Mouse (Mus musculus) cerebellum, adult 2 months (tissue): Measurements from ENCODE around the gene Clic4. TPM values are rescaled to one million over a fixed set of nuclear protein-coding genes. Genes with fewer than 3 reads are reported as not detected.
"Not testable (repeated sequence)": the region's sequence is repeated elsewhere in the genome, so short reads cannot be mapped to it uniquely, and the experiment has no call there.

Source experiments
- DNase-seq, 2 experiments: peaks; one replicate each; pipeline ENCODE4 v3.0.0; 2021
- H3K27ac ChIP-seq: fragments of 200-500 bp; 2 replicates; pipeline ENCODE4 v1.5.1; 2012; ENCODE audit warnings: low read length, control low read depth, inconsistent platforms; ENCODE audit not compliant: insufficient read depth
- H3K27me3 ChIP-seq: fragments of 200-500 bp; 2 replicates; pipeline ENCODE4 v1.6.1; 2012; ENCODE audit warnings: inconsistent platforms, mild to moderate bottlenecking, low read length, moderate library complexity; ENCODE audit not compliant: control insufficient read depth, insufficient read depth
- H3K4me1 ChIP-seq: fragments of 200-500 bp; 2 replicates; pipeline ENCODE4 v1.6.1; 2011; ENCODE audit warnings: low read length; ENCODE audit not compliant: control insufficient read depth, insufficient read depth
- H3K4me3 ChIP-seq: fragments of 200-500 bp; replicated peaks from 2 replicates; pipeline ENCODE3; 2011; ENCODE audit warnings: mild to moderate bottlenecking, low read depth, low read length, control low read depth; ENCODE audit not compliant: insufficient read depth
- CTCF ChIP-seq: fragments of 200-500 bp; IDR thresholded peaks from 2 replicates; pipeline ENCODE4 v1.5.1; 2011; ENCODE audit warnings: low read depth, mild to moderate bottlenecking, control low read depth, low read length, moderate library complexity, borderline replicate concordance; ENCODE audit not compliant: insufficient read depth
- POLR2A ChIP-seq: fragments of 200-500 bp; IDR thresholded peaks from 2 replicates; pipeline ENCODE4 v1.6.1; 2011; ENCODE audit warnings: low read length, control low read depth, borderline replicate concordance; ENCODE audit not compliant: insufficient read depth
- WGBS: fragments of 180-500 bp; shearing (Covaris S2); methylation state at CpG from one replicate; pipeline ENCODE4 v1.1.7; 2018; 5-methylcytosine and 5-hydroxymethylcytosine counted together
- polyA plus RNA-seq: library from polyadenylated mRNA; depleted of rRNA; stranded (reverse); fragments of >200 nt; gene quantifications from 2 replicates; pipeline ENCODE4 v1.2.3, GENCODE M21; 2012

Clic4 gene
- polyA plus RNA-seq, 1 experiment, result 98.4 TPM

- no peak overlapping the region for H3K27ac ChIP-seq
- H3K4me3 ChIP-seq, result no peak overlapping the region
- H3K27me3 ChIP-seq, result no peaks in the 10 kb centered on the region
- TF ChIP-seq POLR2A, result no peak
- no peak for TF ChIP-seq CTCF
- 68% methylated on average over 1 of the region's 1 CpGs for WGBS
- no peak for DNase-seq
- H3K4me1 ChIP-seq, result no peaks in the 10 kb centered on the region
Measured at GRCm38 (mm10) chr4:135191185-135191584, 81.4 kb downstream of the Clic4 start.

- DNase-seq, result no peak
- H3K4me1 ChIP-seq, result no peaks in the 10 kb centered on the region
- TF ChIP-seq POLR2A, result no peak
- TF ChIP-seq CTCF, result no peak
- no peak overlapping the region for H3K27ac ChIP-seq
- 90% methylated on average over 1 of the region's 1 CpGs for WGBS
- H3K4me3 ChIP-seq, result no peak overlapping the region
- H3K27me3 ChIP-seq, result no peaks in the 10 kb centered on the region
Measured at GRCm38 (mm10) chr4:135190364-135190763, 82.2 kb downstream of the Clic4 start.

GRCm38 (mm10) chr4:135189452-135190008, 83.1 kb downstream of the Clic4 start:
- H3K4me3 ChIP-seq, result no peak overlapping the region
- WGBS, result 81% methylated on average over 12 of the region's 12 CpGs
- H3K27ac ChIP-seq, result no peak overlapping the region
- DNase-seq, result no peak
- H3K4me1 ChIP-seq, result no peaks in the 10 kb centered on the region
- no peaks in the 10 kb centered on the region for H3K27me3 ChIP-seq
- TF ChIP-seq CTCF, result no peak
- no peak for TF ChIP-seq POLR2A

GRCm38 (mm10) chr4:135184277-135184676, 88.3 kb downstream of the Clic4 start:
- 86% methylated on average over 8 of the region's 13 CpGs for WGBS
- H3K27me3 ChIP-seq, H3K27ac ChIP-seq, H3K4me1 ChIP-seq, DNase-seq, H3K4me3 ChIP-seq: not testable (repeated sequence)

GRCm38 (mm10) chr4:135181819-135182218, 90.8 kb downstream of the Clic4 start:
- TF ChIP-seq POLR2A (no peak), CTCF (no peak)
- DNase-seq, result no peak
- no peaks in the 10 kb centered on the region for H3K27me3 ChIP-seq
- no peaks in the 10 kb centered on the region for H3K4me1 ChIP-seq
- no peak overlapping the region for H3K4me3 ChIP-seq
- WGBS, result 92% methylated on average over 4 of the region's 4 CpGs
- no peak overlapping the region for H3K27ac ChIP-seq

GRCm38 (mm10) chr4:135179077-135179481, 93.5 kb downstream of the Clic4 start:
- no peak overlapping the region for H3K27ac ChIP-seq
- H3K4me1 ChIP-seq, result no peaks in the 10 kb centered on the region
- 43% methylated on average over 5 of the region's 5 CpGs for WGBS
- H3K27me3 ChIP-seq, result 0 out of 2 replicates have a peak, but pooled peaks cover 2% of the 10 kb centered on the region
- DNase-seq, result no peak
- TF ChIP-seq POLR2A (no peak), CTCF (no peak; the same call in 1 of the 2 replicates)
- no peak overlapping the region for H3K4me3 ChIP-seq

- DNase-seq, result no peak
- TF ChIP-seq CTCF, result no peak
- no peak for TF ChIP-seq POLR2A
- no peaks in the 10 kb centered on the region for H3K4me1 ChIP-seq
Measured at GRCm38 (mm10) chr4:135177568-135177967, 95.0 kb downstream of the Clic4 start.

GRCm38 (mm10) chr4:135175406-135176120, 97.1 kb downstream of the Clic4 start:
- Histone ChIP-seq H3K4me3 (no peak overlapping the region), H3K27me3 (0 out of 2 replicates have a peak, but pooled peaks cover 2% of the 10 kb centered on the region), H3K4me1 (no peaks in the 10 kb centered on the region), H3K27ac (no peak overlapping the region)
- TF ChIP-seq CTCF (no peak), POLR2A (no peak)
- 10% methylated on average over 38 of the region's 38 CpGs for WGBS
- no peak for DNase-seq

More at GRCm38 (mm10) chr4:135177568-135177967, 95.0 kb downstream of the Clic4 start:
- H3K27me3 ChIP-seq, result 0 out of 2 replicates have a peak, but pooled peaks cover 2% of the 10 kb centered on the region
- H3K4me3 ChIP-seq, result no peak overlapping the region
- no peak overlapping the region for H3K27ac ChIP-seq
